Mouse (Mus musculus) kidney, embryonic 14.5 days (tissue): ENCODE data around the gene Tmc2. TPM values are rescaled to one million over a fixed set of nuclear protein-coding genes. Genes with fewer than 3 reads are reported as not detected.

Experiments
- ATAC-seq: fragments of 200-750 bp; cut with Nextera tagmentation; 2 replicates; pipeline ENCODE4 v1.8.0; 2017; ENCODE audit warnings: moderate number of reproducible peaks, mild to moderate bottlenecking, moderate TSS enrichment, moderate library complexity; ENCODE audit not compliant: low FRiP score, low TSS enrichment
- H3K27ac ChIP-seq: fragments of 300-500 bp; sonication (generic); 2 replicates; pipeline ENCODE4 v1.5.1; 2014; ENCODE audit warnings: low read depth, mild to moderate bottlenecking, low read length, moderate library complexity, mixed read lengths
- H3K27me3 ChIP-seq: fragments of 300-500 bp; sonication (generic); 2 replicates; pipeline ENCODE4 v1.6.1; 2014; ENCODE audit warnings: mild to moderate bottlenecking, low read length; ENCODE audit not compliant: control insufficient read depth, insufficient read depth
- H3K36me3 ChIP-seq: fragments of 300-500 bp; sonication (generic); 2 replicates; pipeline ENCODE4 v1.6.1; 2014; ENCODE audit warnings: low read length, mixed read lengths; ENCODE audit not compliant: control insufficient read depth, insufficient read depth
- H3K4me1 ChIP-seq: fragments of 300-500 bp; sonication (generic); 2 replicates; pipeline ENCODE4 v1.6.1; 2014; ENCODE audit warnings: low read length, mixed read lengths; ENCODE audit not compliant: control insufficient read depth, insufficient read depth
- H3K4me2 ChIP-seq: fragments of 300-500 bp; sonication (generic); replicated peaks from 2 replicates; pipeline ENCODE4 v1.6.1; 2014; ENCODE audit warnings: low read depth, mild to moderate bottlenecking, low read length
- H3K4me3 ChIP-seq: fragments of 300-500 bp; sonication (generic); 2 replicates; pipeline ENCODE4 v1.5.1; 2014; ENCODE audit warnings: mild to moderate bottlenecking, low read length
- H3K9ac ChIP-seq: fragments of 300-500 bp; sonication (generic); 2 replicates; pipeline ENCODE4 v1.6.1; 2014; ENCODE audit warnings: low read depth, mild to moderate bottlenecking, low read length, moderate library complexity
- H3K9me3 ChIP-seq: fragments of 300-500 bp; sonication (generic); 2 replicates; pipeline ENCODE4 v1.6.1; 2016; ENCODE audit warnings: low read length; ENCODE audit not compliant: control insufficient read depth
- WGBS: fragments of 180-500 bp; shearing (Covaris S2); extraction: QIAGEN DNeasy Blood & Tissue Kit; methylation state at CpG from one replicate; pipeline ENCODE4 v1.1.7; 2014; 5-methylcytosine and 5-hydroxymethylcytosine counted together
- polyA plus RNA-seq: library from polyadenylated mRNA; unstranded; fragments of >200 nt; fragmentation: Nextera tagmentation; extraction: Ambion mirVana; gene quantifications from 2 replicates; pipeline ENCODE4 v1.2.1, GENCODE M21; 2014

Tmc2 gene
- polyA plus RNA-seq, 1 experiment from 2014 or later: not detected

DNA sequence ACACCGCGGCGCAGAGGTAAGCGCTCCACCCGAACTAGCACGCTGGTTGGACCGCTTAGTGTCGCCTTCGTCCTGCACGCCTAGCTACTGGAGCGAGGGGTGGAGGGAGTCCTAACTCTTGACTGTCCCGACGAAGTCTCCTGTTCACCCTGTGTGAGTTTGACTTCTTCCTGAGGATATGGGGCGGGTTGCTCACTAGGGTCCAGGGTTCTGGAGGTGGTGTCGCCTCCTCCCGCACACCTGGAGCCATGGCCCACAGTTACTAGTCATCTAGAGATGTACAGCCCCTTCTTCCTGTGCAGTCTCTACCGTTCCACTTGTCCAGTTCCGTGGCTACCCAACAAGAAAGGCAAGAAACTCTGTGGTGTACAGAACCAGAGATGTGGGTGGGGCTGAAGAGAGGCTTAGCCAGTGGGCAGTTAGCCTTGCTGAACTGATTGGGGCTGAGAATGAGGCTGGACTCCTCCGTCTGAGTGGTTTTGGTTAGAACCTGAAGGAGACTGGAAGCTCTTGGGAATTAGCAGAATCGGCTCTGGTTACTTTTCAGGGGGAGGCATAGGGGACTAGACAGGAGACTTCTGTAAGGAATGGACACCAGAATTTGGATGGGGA lies 101.2 kb downstream of the Tmc2 start:
- Histone ChIP-seq H3K4me3 (peak overlapping the region; percentile 72), H3K27me3 (peaks cover 8% of the 10 kb centered on the region), H3K4me1 (peaks cover 21% of the 10 kb centered on the region), H3K36me3 (no peaks in the 10 kb centered on the region), H3K4me2 (peak overlapping the region; percentile 82), H3K9me3 (no peaks in the 10 kb centered on the region), H3K9ac (peak overlapping the region; percentile 84; the same call in 1 of the 2 replicates), H3K27ac (no peak overlapping the region)
- peak; percentile 20 for ATAC-seq
- WGBS: 4% methylated on average over 20 of the region's 20 CpGs

GRCm38 (mm10) chr2:130297580-130297979 lies 102.6 kb downstream of the Tmc2 start:
- 84% methylated on average over 9 of the region's 9 CpGs for WGBS
- H3K9ac ChIP-seq: no peak overlapping the region

DNA sequence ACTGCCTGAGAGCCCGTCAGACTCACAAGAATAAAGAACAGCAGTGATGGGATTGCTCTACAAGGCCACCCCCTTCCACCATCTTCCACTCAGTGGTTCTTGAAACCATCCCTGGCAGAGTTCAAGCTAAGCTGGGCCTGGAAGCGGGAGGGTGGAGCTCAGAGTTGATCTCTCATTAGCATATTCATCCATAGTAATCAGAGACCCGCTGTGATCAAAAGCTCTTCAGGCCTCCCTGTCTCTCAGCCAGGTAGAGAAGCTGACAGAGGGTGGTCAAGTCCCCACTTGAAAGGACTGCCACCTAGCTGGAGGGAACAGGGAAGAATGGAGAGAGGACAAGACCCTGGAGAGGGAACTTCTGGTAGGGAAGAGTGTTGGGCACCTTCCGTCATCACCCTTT lies 108.0 kb downstream of the Tmc2 start:
- Histone ChIP-seq H3K27ac (no peak overlapping the region), H3K4me3 (no peak overlapping the region), H3K36me3 (peaks cover 6% of the 10 kb centered on the region; the same call in 1 of the 2 replicates), H3K27me3 (no peaks in the 10 kb centered on the region), H3K9me3 (no peaks in the 10 kb centered on the region), H3K4me2 (no peak overlapping the region), H3K9ac (no peak overlapping the region), H3K4me1 (no peaks in the 10 kb centered on the region)
- 64% methylated on average over 4 of the region's 4 CpGs for WGBS
- ATAC-seq: no peak

More at GRCm38 (mm10) chr2:130297580-130297979, 102.6 kb downstream of the Tmc2 start:
- ATAC-seq: no peak
- Histone ChIP-seq H3K4me2 (no peak overlapping the region), H3K27me3 (peaks cover 8% of the 10 kb centered on the region), H3K4me3 (no peak overlapping the region), H3K4me1 (peaks cover 20% of the 10 kb centered on the region), H3K9me3 (no peaks in the 10 kb centered on the region), H3K27ac (no peak overlapping the region), H3K36me3 (no peaks in the 10 kb centered on the region)

Other genes with a start within 250 kb of the Tmc2 start
- not detected in 2 replicates for gene Tgm3, start 182.8 kb upstream of the Tmc2 start, polyA plus RNA-seq
- not detected in 2 replicates for gene Tgm6, start 82.8 kb upstream of the Tmc2 start, polyA plus RNA-seq
- gene Snrpb, start 15.8 kb upstream of the Tmc2 start, polyA plus RNA-seq: 753 and 776 TPM in 2 replicates
- gene Nop56, start 79.2 kb downstream of the Tmc2 start, polyA plus RNA-seq: 311 and 354 TPM in 2 replicates
- 175 and 181 TPM in 2 replicates for gene Idh3b, start 89.4 kb downstream of the Tmc2 start, polyA plus RNA-seq
- gene Ebf4, start 100.0 kb downstream of the Tmc2 start, polyA plus RNA-seq: 2.8 and 3.1 TPM in 2 replicates
- 51.6 and 63.8 TPM in 2 replicates for gene Cpxm1, start 202.4 kb downstream of the Tmc2 start, polyA plus RNA-seq
- not detected in 2 replicates for gene Gm28372, start 210.0 kb downstream of the Tmc2 start, polyA plus RNA-seq
- gene 1700020A23Rik, start 210.1 kb downstream of the Tmc2 start, polyA plus RNA-seq: 0.40 TPM in 1 of 2 replicates, not detected in the other
- gene Tmem239, start 211.3 kb downstream of the Tmc2 start, polyA plus RNA-seq: not detected in 2 replicates
- gene Vps16, start 229.1 kb downstream of the Tmc2 start, polyA plus RNA-seq: 72.3 and 79.2 TPM in 2 replicates
- 13.0 and 15.0 TPM in 2 replicates for gene Pced1a, start 229.5 kb downstream of the Tmc2 start, polyA plus RNA-seq